Mouse (Mus musculus) right cerebral cortex, adult 2 months (tissue): ENCODE measurements around the gene Mrpl1.

ENCODE experiments used
- DNase-seq, 2 experiments: peaks; one replicate each; pipeline ENCODE4 v3.0.0; 2021 to 2022; ENCODE audit warnings: low spot score in 2 of 2

The Mrpl1 gene

GRCm38 (mm10) chr5:96206897-96207296 lies 2.4 kb upstream of the Mrpl1 start:
- peak in 1 of 2 experiments; percentile 44 for DNase-seq

DNA sequence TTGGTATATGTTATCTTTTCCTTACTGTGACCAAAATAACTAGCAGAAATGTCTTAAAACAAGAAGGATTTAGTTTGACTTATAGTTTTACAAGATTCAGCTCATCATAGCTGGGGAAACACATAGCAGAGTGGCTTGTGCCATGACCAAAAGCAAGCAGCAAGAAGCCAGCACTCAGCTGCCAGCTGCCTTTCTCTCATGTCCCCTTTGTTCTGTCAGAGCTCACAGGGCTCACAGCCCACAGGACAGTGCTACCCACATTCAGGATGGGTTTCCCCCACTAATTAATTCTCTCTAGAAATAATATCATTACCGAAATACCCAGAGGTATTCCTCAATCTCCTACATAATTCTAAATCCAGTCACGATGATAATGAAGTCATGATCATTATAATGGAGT lies 1.8 kb upstream of the Mrpl1 start:
- DNase-seq, result no peak

GRCm38 (mm10) chr5:96208543-96208942 lies 750 bp upstream of the Mrpl1 start:
- DNase-seq, result no peak

GRCm38 (mm10) chr5:96209916-96210583 lies 757 bp downstream of the Mrpl1 start:
- DNase-seq, result peak; percentile 92 to 96

DNA sequence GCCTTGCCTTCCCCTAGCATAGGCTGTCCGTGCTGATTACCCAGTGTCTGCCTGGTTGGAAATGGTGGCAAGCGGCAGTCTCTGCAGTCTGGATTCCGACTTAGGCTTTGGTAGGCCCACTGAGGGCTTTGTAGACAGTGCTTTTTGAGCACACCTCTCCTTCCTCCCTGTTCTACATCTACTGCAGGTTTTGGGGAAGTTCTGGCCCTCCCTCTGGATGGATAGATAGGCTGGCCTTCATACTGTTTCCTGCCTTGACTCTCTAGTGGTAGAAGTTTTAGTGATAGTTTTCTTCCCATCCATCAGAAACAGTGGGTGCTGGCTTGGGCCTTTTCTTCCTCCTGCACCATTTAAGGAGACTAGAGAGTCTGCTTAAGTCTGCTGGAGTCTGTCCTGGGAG lies 9.4 kb downstream of the Mrpl1 start:
- no peak for DNase-seq

DNA sequence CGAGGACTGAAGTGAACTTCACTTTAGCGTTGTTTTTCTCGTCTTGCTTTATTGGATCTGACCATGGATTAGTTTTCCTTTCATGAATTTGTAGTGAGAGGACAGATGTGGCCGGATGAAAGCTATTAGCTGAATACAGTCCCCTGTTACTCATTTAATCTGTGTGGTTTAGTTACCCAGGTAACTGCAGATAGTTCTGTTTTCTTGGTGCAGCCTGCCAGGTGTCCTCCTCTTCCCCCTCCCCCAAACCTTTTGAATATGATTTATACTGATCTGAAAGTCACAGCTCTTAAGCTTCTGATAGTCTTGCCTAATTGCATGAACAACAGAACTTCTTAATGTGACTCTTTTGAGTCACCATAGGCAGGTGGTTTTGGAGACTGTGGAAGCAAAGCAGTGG lies 10.2 kb downstream of the Mrpl1 start:
- no peak for DNase-seq

- DNase-seq, result no peak
Measured at GRCm38 (mm10) chr5:96221298-96221697, 12.0 kb downstream of the Mrpl1 start.

DNA sequence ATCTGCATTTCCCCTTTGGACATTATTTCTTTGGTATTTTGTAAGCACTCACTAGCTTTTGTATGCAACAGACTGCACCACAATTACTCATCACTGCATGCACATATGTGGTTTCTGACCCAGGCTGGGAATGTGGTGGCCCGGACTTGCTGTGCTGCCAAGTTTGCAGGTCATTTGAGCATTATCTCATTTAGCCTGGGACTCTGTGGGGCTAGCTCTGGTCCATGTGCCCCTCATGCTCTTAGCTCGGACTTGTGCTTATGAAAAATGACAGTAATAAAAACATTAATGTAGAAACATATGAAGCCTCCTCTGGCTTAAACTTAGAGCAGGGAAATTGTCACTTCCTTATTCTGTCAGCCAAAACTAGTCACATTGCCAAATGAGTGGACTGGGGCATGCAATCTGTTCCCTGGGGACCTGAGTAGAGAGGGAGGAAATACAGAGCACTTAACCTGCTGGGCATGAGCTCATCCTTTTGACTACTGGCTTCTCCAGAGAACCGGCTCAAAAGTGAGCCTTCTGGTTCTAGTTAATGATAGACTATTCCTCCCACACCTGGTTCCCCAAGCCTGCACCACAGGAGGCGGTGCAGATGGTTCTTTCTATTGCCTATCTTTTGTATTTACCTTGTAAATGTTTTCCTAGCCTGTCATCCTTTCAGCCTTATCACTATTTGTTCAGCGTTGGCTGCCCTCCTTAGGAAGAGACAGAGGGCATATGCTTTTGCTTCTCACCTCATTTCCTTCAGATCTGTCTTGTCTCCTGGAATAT lies 12.7 kb downstream of the Mrpl1 start:
- DNase-seq, result no peak

DNA sequence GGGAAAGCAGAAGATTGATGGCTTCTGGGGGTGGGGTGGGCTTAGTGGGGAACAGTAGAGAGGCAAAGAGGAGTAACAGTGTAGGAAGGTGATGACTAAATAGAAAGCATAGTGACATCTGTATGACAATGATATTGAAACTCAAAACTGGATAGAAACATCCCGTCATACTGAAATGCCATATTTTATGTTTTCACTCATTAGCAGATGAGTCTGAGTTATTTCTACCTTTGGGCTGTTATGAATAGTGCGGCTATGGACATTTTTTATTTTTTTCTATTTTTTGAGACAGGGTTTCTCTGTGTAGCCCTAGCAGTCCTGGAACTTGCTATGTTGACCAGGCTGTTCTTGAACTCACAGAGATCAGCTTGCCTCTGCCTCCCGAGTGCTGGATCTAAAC lies 13.7 kb downstream of the Mrpl1 start:
- no peak for DNase-seq

DNA sequence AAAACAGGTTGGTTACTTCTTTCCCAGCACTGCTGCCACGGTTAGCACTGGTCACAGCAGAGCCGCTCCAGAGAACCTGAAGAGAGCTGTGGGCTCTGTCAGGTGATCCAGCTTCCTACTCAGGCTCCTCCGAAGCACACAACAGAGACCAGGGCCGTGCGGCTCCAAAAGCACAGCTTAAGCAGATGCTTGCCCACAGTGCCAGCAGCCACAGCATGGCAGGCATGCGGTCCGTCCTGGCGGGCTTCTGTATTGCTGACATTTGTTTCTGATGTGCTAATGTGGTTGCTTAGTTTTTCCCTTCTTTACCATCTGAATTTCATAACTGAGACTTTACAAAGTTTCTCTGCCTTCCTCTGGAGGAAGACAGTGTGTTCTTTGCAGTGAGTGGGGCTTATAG lies 17.2 kb downstream of the Mrpl1 start:
- DNase-seq, result no peak

DNA sequence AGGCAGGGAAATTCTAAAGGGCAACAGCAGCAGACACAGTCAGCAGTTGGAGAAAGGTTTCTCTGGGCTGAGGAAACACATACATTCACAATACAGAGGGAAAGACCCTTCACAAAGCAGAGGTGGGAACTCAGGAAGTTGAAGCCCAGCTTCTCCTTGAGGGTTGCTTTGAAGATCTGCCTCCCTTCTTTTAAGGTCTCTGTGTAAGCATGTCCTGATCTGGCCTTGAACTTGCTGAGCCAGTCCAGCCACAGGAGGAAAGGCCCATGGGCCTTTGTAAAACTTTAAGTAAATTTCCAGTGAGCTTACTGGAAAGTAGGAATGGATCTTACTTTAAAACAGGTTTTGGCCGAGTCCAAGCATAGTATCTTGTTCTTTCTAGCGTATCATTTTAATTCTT lies 19.7 kb downstream of the Mrpl1 start:
- no peak for DNase-seq

DNA sequence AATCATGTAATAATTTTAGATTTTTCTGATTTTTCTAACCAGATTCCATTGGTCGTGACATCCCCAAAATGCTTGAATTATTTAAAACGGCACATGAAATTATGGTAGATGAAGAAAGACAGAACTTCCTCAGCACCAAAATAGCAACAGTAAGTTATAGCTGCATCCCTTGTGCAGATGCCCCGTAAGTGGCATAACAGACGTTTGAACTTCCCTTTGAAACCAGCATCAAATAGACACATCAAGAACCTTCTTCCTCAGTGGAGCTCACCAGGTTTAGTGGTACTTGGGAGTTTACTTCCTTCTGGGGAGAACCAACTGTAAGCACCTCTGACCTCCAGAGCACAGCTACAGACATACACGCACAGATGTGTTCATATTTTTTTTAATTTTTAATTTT lies 29.5 kb downstream of the Mrpl1 start:
- DNase-seq, result no peak

GRCm38 (mm10) chr5:96240856-96241255 lies 31.6 kb downstream of the Mrpl1 start:
- no peak for DNase-seq

GRCm38 (mm10) chr5:96244511-96244910 lies 35.2 kb downstream of the Mrpl1 start:
- DNase-seq, result no peak

DNA sequence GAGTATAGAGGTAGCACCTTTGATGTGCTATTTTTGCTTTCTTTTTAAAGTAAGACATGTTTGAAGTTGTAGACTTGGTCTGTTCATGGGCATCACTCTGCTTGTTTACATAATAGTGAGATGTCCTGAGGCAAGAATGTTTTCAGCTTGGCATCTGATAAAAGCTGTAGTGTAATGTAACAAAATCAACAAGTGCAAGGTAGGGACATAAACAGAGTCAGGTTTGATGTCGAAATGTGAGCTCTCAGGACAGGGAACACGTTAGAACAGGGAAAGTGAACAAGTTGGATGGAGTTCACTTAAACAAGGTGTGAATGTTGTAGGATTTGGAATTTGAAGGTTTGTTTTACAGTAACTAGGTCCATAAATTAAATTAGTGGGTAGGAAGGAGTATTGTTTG lies 44.7 kb downstream of the Mrpl1 start:
- DNase-seq, result no peak

DNA sequence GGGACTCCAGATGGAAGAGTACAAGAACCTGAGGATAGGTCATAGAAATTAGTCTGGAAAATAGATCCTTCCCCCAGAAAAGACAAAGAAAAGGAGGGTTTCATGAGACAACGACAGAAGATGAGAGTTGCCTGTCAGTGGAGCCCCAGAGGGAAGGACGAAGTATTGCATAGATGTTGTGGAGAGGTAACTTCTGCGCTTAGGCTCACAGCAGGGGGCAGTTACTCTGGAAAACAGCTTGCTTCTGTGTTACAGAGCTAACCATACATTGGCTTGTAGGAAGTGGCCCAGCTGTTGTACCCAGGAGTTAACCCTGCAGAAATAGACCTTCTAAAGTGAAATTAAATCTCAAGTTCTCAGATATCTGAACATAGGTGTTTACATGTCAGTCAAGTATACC lies 45.9 kb downstream of the Mrpl1 start:
- DNase-seq, result no peak

DNA sequence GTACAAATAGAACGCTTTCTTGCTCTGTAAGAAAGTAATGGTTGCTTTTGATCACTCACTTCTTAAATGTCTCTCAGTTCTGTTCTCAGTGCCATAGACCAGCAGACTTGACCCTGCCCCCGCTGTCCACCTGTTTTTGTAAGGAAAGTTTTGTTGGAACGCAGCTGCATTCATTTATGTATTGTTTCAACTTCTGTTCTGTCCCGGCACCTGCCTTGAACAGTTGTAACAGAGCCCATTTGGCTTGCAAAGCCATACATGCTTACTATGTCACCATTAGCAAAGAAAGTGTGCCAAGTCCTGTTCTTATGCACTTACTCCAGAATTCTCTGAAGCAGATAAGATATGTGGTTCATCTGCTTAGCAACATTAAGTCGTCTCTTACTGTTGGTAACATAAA lies 48.9 kb downstream of the Mrpl1 start:
- no peak for DNase-seq

- DNase-seq, result peak; percentile 80 to 82
Measured at GRCm38 (mm10) chr5:96267017-96267702, 57.9 kb downstream of the Mrpl1 start.

GRCm38 (mm10) chr5:96271070-96271469 lies 61.8 kb downstream of the Mrpl1 start:
- DNase-seq, result no peak

GRCm38 (mm10) chr5:96305786-96306185 lies 96.5 kb downstream of the Mrpl1 start:
- no peak for DNase-seq

DNA sequence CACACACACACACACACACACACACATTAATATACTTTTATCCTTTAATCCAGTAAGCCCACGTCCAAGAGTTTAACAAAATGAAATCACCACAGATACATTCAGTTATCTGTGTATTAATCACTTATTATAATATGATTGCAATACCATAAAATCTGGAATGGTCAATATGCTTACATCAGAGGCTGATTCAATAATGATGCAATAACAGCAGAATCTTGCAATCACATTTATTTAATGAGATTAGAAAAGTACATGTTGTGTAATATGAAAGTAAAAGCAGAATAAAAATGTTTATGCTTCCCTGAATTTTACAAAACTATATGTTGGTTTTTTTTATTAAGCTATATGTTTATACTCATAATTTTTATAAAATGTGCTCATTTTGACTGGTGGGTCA lies 97.0 kb downstream of the Mrpl1 start:
- no peak for DNase-seq

DNA sequence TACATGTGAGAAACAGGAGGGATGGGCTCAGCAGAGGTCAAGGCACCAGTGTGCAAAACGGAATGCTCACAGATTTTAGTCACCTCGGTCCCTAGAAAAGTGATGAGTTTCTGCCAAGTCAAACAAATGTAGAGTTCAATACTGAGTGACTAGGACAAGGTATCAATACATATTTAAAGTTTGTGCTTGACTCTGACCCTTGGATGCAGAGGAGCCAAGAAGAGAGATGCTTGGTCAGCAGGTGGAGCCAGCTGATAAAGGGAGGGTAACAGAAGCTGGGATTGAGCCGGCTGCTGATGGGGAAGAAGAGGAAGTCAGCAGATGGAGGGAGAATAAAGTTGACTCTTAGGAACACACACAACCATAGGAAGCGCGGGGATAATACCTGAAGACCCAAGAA lies 97.5 kb downstream of the Mrpl1 start:
- no peak for DNase-seq

GRCm38 (mm10) chr5:96308086-96308485 lies 98.8 kb downstream of the Mrpl1 start:
- DNase-seq, result no peak
